Mouse (Mus musculus): ENCODE results near the gene Tns2. TPM values are rescaled to one million over a fixed set of nuclear protein-coding genes. Genes with fewer than 3 reads are reported as not detected.

Tns2 gene
- 0.34 and 0.73 TPM in 2 replicates for polyA plus RNA-seq (2012)

GRCm38 (mm10) chr15:102100161-102100981 is at the start of gene Tns2:
Gene Tns2, plus strand, starts transcription at chr15:102100413.

GRCm38 (mm10) chr15:102073559-102074069 is 26.6 kb upstream of the Tns2 start, which contains the start of gene Eif4b:
Gene Eif4b, plus strand, starts transcription at chr15:102073773.

GRCm38 (mm10) chr15:102136129-102136758 is 36.0 kb downstream of the Tns2 start, which contains the start of gene Spryd3:
Gene Spryd3, minus strand, starts transcription at chr15:102136234.

GRCm38 (mm10) chr15:102144274-102144711 is 44.1 kb downstream of the Tns2 start, which contains the start of gene Igfbp6:
Gene Igfbp6, plus strand, starts transcription at chr15:102144362.

DNA sequence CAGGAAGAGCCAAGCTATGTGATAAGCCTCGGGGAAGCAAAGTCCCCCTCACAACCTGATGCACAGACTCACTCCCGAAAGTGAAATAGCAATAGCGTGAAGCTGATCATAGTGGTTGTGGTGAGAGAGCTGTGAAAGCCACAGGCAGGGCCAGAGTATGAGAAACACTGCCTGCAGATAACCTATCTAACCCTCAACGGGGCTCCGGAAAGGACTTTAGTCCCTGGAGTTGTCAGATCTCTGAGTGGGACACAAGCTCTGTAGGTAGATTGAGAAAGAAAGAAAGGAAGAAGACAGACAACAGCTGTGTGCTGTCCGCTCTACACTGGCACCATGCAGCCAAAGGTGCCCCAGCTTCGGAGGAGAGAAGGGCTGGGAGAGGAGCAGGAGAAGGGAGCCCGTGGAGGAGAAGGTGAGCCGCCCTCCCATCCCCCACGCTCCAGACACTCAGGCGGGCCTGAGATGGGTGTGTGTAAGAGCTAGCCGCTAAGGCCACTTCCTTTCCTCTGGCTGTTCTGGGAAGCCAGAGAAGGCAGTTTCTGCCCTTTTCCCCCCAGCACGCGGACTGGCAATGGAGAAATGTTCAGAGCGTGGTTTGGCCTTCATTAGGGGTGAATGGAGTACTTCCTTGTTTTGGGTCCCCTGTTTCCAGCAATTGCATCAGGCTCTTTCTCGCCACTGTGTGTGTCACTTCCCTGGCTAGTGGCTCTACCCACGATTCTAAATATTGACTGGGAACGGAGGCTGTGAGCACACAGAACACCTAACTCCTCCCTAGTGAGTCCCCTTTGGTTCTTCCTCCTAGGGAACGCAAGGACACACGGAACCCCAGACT is 50.3 kb downstream of the Tns2 start, which contains the start of gene Soat2:
TSS of gene Soat2 (plus strand) at position 226 of the 835 bp plus-strand sequence.

Other genes starting within 250 kb of the Tns2 start
- gene Krt1, start 249.6 kb upstream of the Tns2 start, polyA plus RNA-seq (2012) = 0.03 TPM in 1 of 2 replicates, not detected in the other
- gene Krt77, start 230.7 kb upstream of the Tns2 start, polyA plus RNA-seq (2012) = not detected in 2 replicates
- not detected in 2 replicates for gene Krt76, start 207.5 kb upstream of the Tns2 start, polyA plus RNA-seq (2012)
- not detected in 2 replicates for gene Krt4, start 175.7 kb upstream of the Tns2 start, polyA plus RNA-seq (2012)
- gene Krt79, start 160.1 kb upstream of the Tns2 start, polyA plus RNA-seq (2012) = not detected in 2 replicates
- gene Krt78, start 146.1 kb upstream of the Tns2 start, polyA plus RNA-seq (2012) = 0.02 TPM in 1 of 2 replicates, not detected in the other
- 0.56 and 0.59 TPM in 2 replicates for gene Krt8, start 95.9 kb upstream of the Tns2 start, polyA plus RNA-seq (2012)
- 16.0 and 21.4 TPM in 2 replicates for gene Krt18, start 72.2 kb upstream of the Tns2 start, polyA plus RNA-seq (2012)
- gene Eif4b, start 26.6 kb upstream of the Tns2 start, polyA plus RNA-seq (2012) = 249 and 350 TPM in 2 replicates
- 19.3 and 22.6 TPM in 2 replicates for gene Spryd3, start 35.8 kb downstream of the Tns2 start, polyA plus RNA-seq (2012)
- 0.41 TPM in 1 of 2 replicates, not detected in the other for gene Igfbp6, start 43.9 kb downstream of the Tns2 start, polyA plus RNA-seq (2012)
- 1.9 and 5.1 TPM in 2 replicates for gene Soat2, start 50.1 kb downstream of the Tns2 start, polyA plus RNA-seq (2012)
- 10.8 and 13.8 TPM in 2 replicates for gene Zfp740, start 102.8 kb downstream of the Tns2 start, polyA plus RNA-seq (2012)
- 25.6 and 36.3 TPM in 2 replicates for gene Csad, start 104.3 kb downstream of the Tns2 start, polyA plus RNA-seq (2012)
- 84.2 and 101 TPM in 2 replicates for gene Itgb7, start 131.5 kb downstream of the Tns2 start, polyA plus RNA-seq (2012)
- 27.5 and 28.1 TPM in 2 replicates for gene Rarg, start 157.1 kb downstream of the Tns2 start, polyA plus RNA-seq (2012)
- 0.03 TPM in 1 of 2 replicates, not detected in the other for gene Gm9918, start 170.2 kb downstream of the Tns2 start, polyA plus RNA-seq (2012)
- 56.2 and 68.1 TPM in 2 replicates for gene Mfsd5, start 179.0 kb downstream of the Tns2 start, polyA plus RNA-seq (2012)
- 19.1 and 19.4 TPM in 2 replicates for gene Espl1, start 195.9 kb downstream of the Tns2 start, polyA plus RNA-seq (2012)
- 29.5 and 31.4 TPM in 2 replicates for gene Pfdn5, start 225.7 kb downstream of the Tns2 start, polyA plus RNA-seq (2012)
- 121 and 133 TPM in 2 replicates for gene Myg1, start 231.3 kb downstream of the Tns2 start, polyA plus RNA-seq (2012)